Mouse (Mus musculus) gastrocnemius, postnatal 14 days (tissue): ENCODE measurements at regions not wholly inside any gene's neighbourhood (a gene's known extent, or its start where the extent isn't known, plus 50 kb on each side); places are given as distances from the start of the nearest gene placed in this dataset.

Source experiments
- DNase-seq: peaks from one replicate; pipeline ENCODE4 v3.0.0; 2021; ENCODE audit warnings: mixed read lengths
- intact Hi-C: fragments of 180-260 bp; cut with DNase I; formaldehyde crosslinking; loops from one replicate; pipeline ENCODE4 v1.15.1; 2025; ENCODE audit warnings: low total_unique reads

GRCm38 (mm10) chr19:36227418-36228160, 107.7 kb upstream of the Ankrd1 start:
- no peak for DNase-seq
- intact Hi-C loops, result no loop called here

- intact Hi-C loops, result no loop called here
- no peak for DNase-seq
These were observed 109.4 kb upstream of the Ankrd1 start for GRCm38 (mm10) chr19:36229315-36229714.

GRCm38 (mm10) chr19:36229941-36230340, 110.0 kb upstream of the Ankrd1 start:
- DNase-seq, result no peak
- intact Hi-C loops, result no loop called here

GRCm38 (mm10) chr19:36235131-36235530, 113.0 kb upstream of the Pcgf5 start:
- DNase-seq, result no peak
- intact Hi-C loops, result no loop called here

- intact Hi-C loops, result no loop called here
- no peak for DNase-seq
These were observed 111.3 kb upstream of the Pcgf5 start for GRCm38 (mm10) chr19:36236576-36237345.

- intact Hi-C loops, result no loop called here
- no peak for DNase-seq
These were observed 110.4 kb upstream of the Pcgf5 start for GRCm38 (mm10) chr19:36237751-36238150.

- DNase-seq, result no peak
- intact Hi-C loops, result no loop called here
These were observed 109.6 kb upstream of the Pcgf5 start for GRCm38 (mm10) chr19:36238536-36238935.

- intact Hi-C loops, result no loop called here
- no peak for DNase-seq
These were observed 105.7 kb upstream of the Pcgf5 start for GRCm38 (mm10) chr19:36242396-36242795.

GRCm38 (mm10) chr19:36242946-36243345, 105.2 kb upstream of the Pcgf5 start:
- intact Hi-C loops, result no loop called here
- no peak for DNase-seq

- DNase-seq, result no peak
- intact Hi-C loops, result no loop called here
These were observed 95.6 kb upstream of the Pcgf5 start for GRCm38 (mm10) chr19:36252522-36252921.

- DNase-seq, result no peak
- intact Hi-C loops, result no loop called here
These were observed 90.2 kb upstream of the Pcgf5 start for GRCm38 (mm10) chr19:36257748-36258538.

- intact Hi-C loops, result no loop called here
- DNase-seq, result no peak
These were observed 86.3 kb upstream of the Pcgf5 start for GRCm38 (mm10) chr19:36261819-36262218.

GRCm38 (mm10) chr19:36263923-36264322, 84.2 kb upstream of the Pcgf5 start:
- DNase-seq, result no peak
- intact Hi-C loops, result no loop called here

- intact Hi-C loops, result no loop called here
- peak; percentile 17 for DNase-seq
These were observed 83.7 kb upstream of the Pcgf5 start for GRCm38 (mm10) chr19:36264397-36264796.

- DNase-seq, result no peak
- intact Hi-C loops, result no loop called here
These were observed 82.8 kb upstream of the Pcgf5 start for GRCm38 (mm10) chr19:36265276-36265675.

GRCm38 (mm10) chr19:36266346-36266745, 81.8 kb upstream of the Pcgf5 start:
- no peak for DNase-seq
- intact Hi-C loops, result no loop called here

GRCm38 (mm10) chr19:36273466-36273865, 74.6 kb upstream of the Pcgf5 start:
- intact Hi-C loops, result no loop called here
- DNase-seq, result no peak

- intact Hi-C loops, result no loop called here
- no peak for DNase-seq
These were observed 62.6 kb upstream of the Pcgf5 start for GRCm38 (mm10) chr19:36285465-36285864.

- intact Hi-C loops, result no loop called here
- DNase-seq, result no peak
These were observed 57.3 kb upstream of the Pcgf5 start for GRCm38 (mm10) chr19:36290778-36291177.
